Mouse (Mus musculus) forebrain, embryonic 11.5 days (tissue): ENCODE results near the gene Vdr. TPM values are rescaled to one million over a fixed set of nuclear protein-coding genes. Genes with fewer than 3 reads are reported as not detected.

ENCODE experiments used
- ATAC-seq: fragments of 200-750 bp; cut with Nextera tagmentation; replicated peaks from 2 replicates; pipeline ENCODE4 v1.8.0; 2017; ENCODE audit warnings: moderate TSS enrichment; ENCODE audit not compliant: low FRiP score
- DNase-seq: peaks from one replicate; pipeline ENCODE4 v3.0.0-alpha.2; 2017; ENCODE audit warnings: low spot score
- H3K27ac ChIP-seq: fragments of 300-500 bp; sonication (generic); 2 replicates; pipeline ENCODE4 v1.5.1; 2014; ENCODE audit warnings: low read depth, low read length
- H3K27me3 ChIP-seq: fragments of 300-500 bp; sonication (generic); 2 replicates; pipeline ENCODE4 v1.6.1; 2014; ENCODE audit warnings: mild to moderate bottlenecking, low read length, mixed read lengths; ENCODE audit not compliant: control insufficient read depth, insufficient read depth
- H3K36me3 ChIP-seq: fragments of 300-500 bp; sonication (generic); 2 replicates; pipeline ENCODE4 v1.6.1; 2014; ENCODE audit warnings: mild to moderate bottlenecking, low read length, moderate library complexity, mixed read lengths; ENCODE audit not compliant: control insufficient read depth, insufficient read depth
- H3K4me1 ChIP-seq: fragments of 300-500 bp; sonication (generic); replicated peaks from 2 replicates; pipeline ENCODE4 v1.6.1; 2014; ENCODE audit warnings: low read length, mixed read lengths; ENCODE audit not compliant: control insufficient read depth, insufficient read depth
- H3K4me2 ChIP-seq: fragments of 300-500 bp; sonication (generic); 2 replicates; pipeline ENCODE4 v1.6.1; 2014; ENCODE audit warnings: low read depth, mild to moderate bottlenecking, low read length, moderate library complexity, mixed read lengths; ENCODE audit not compliant: severe bottlenecking
- H3K4me3 ChIP-seq: fragments of 300-500 bp; sonication (generic); 2 replicates; pipeline ENCODE4 v1.5.1; 2014; ENCODE audit warnings: low read depth, low read length
- H3K9ac ChIP-seq: fragments of 300-500 bp; sonication (generic); 2 replicates; pipeline ENCODE4 v1.6.1; 2014; ENCODE audit warnings: low read length
- H3K9me3 ChIP-seq: fragments of 300-500 bp; sonication (generic); 2 replicates; pipeline ENCODE4 v1.6.1; 2016; ENCODE audit warnings: low read length, mixed read lengths; ENCODE audit not compliant: control insufficient read depth
- WGBS: fragments of 180-500 bp; shearing (Covaris S2); extraction: QIAGEN DNeasy Blood & Tissue Kit; methylation state at CpG from one replicate; pipeline ENCODE4 v1.1.7; 2014; 5-methylcytosine and 5-hydroxymethylcytosine counted together
- polyA plus RNA-seq: library from polyadenylated mRNA; unstranded; fragments of >200 nt; fragmentation: Nextera tagmentation; extraction: Ambion mirVana; gene quantifications from 2 replicates; pipeline ENCODE4 v1.2.1, GENCODE M21; 2014

The Vdr gene
- polyA plus RNA-seq, 1 experiment from 2014 or later = 0.17 TPM

DNA sequence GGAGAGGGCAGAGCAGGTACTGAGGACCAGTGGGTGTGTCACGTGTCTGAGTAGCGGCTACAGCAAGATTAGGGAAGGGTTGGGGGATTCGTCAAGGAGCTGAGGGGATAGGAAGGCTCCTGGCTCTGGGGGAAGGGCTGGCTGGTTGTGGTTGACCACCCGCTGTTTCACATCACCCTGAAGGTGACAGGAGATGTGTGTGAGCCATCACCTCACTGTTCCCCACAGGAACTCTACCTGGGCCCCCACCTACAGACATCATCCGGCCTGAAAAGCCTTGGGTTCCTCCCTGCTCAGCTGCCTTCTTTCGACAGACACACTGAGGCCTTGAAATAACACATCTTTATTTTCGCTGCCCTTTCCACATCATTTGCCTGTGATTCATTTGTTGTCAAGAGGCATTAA, 67.2 kb downstream of the Vdr start:
- ATAC-seq = no peak

DNA sequence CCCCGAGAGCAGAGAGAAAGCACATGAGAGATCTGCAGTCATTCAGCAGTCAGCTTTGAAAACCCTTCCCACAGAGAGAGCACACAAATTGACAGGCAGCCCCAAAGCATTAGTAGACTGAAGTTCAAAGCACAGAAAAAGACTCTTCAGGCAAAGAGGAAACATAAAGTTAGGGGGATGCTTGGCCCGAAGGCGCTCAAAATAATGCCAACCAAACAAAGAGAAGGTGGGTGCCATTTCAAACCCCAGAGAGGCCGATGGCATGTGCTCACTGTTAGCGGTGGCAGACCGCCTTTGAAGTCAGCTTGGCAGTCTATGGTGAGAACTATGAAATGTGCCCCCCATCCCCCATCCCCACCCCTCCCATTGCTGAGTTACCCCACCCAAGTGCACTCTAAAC, 68.4 kb downstream of the Vdr start:
- Histone ChIP-seq H3K4me2 (no peak overlapping the region), H3K4me3 (no peak overlapping the region), H3K9me3 (no peaks in the 10 kb centered on the region), H3K27ac (no peak overlapping the region), H3K27me3 (no peaks in the 10 kb centered on the region), H3K4me1 (no peaks in the 10 kb centered on the region), H3K36me3 (no peaks in the 10 kb centered on the region), H3K9ac (no peak overlapping the region)
- 93% methylated on average over 6 of the region's 6 CpGs for WGBS
- ATAC-seq (no peak), DNase-seq (no peak)

More for the DNA sequence above, 67.2 kb downstream of the Vdr start:
- 79% methylated on average over 7 of the region's 7 CpGs for WGBS
- H3K4me1 ChIP-seq = no peaks in the 10 kb centered on the region
- no peak overlapping the region for H3K9ac ChIP-seq
- H3K4me2 ChIP-seq = no peak overlapping the region
- no peak overlapping the region for H3K27ac ChIP-seq
- no peaks in the 10 kb centered on the region for H3K9me3 ChIP-seq
- DNase-seq = no peak
- no peaks in the 10 kb centered on the region for H3K36me3 ChIP-seq
- no peak overlapping the region for H3K4me3 ChIP-seq
- H3K27me3 ChIP-seq = no peaks in the 10 kb centered on the region

DNA sequence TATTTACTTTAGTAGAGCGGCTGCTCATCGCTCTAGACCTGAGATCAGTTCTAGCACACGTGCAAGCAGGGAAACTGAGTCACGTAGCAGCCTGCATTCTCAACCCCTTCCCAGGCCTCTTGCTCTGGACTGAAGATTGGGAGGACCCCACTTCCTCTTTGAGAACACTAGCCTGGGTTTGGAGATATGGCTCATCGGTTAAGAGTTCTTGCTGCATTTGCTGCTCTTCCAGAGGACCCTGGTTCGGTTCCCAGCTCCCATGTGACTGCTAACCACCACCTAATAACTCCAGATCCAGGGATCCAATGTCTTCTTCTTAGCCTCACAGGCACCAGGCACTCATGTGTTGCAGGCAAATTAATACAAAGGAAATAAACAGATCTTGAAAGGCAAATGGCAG, 69.0 kb downstream of the Vdr start:
- ATAC-seq = no peak
- no peaks in the 10 kb centered on the region for H3K36me3 ChIP-seq
- H3K9ac ChIP-seq = no peak overlapping the region
- DNase-seq = no peak
- no peak overlapping the region for H3K27ac ChIP-seq
- no peak overlapping the region for H3K4me3 ChIP-seq
- H3K4me1 ChIP-seq = no peaks in the 10 kb centered on the region
- H3K27me3 ChIP-seq = no peaks in the 10 kb centered on the region
- no peaks in the 10 kb centered on the region for H3K9me3 ChIP-seq
- 95% methylated on average over 6 of the region's 6 CpGs for WGBS
- H3K4me2 ChIP-seq = no peak overlapping the region

DNA sequence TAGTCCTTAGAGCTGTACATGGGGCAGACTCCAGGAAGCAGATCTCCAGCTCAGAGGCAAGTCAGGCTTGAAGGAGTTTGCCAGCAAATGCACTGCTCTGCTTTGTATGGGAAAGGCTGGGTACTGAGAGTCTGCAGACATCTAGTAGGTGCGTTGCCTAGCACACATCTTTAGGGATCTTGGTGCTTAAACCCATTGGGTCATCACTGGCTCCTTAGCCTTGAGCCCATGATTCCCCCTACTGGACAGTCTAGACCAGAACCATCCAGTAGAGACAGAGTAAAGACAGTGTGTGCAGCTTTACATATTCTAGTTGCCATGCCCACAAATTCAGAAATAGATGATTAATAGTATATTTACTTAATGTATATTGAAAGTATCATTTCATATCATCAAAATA, 69.6 kb downstream of the Vdr start:
- H3K27me3 ChIP-seq = no peaks in the 10 kb centered on the region
- H3K9ac ChIP-seq = no peak overlapping the region
- no peak overlapping the region for H3K4me2 ChIP-seq
- DNase-seq = no peak
- H3K4me3 ChIP-seq = no peak overlapping the region
- no peaks in the 10 kb centered on the region for H3K9me3 ChIP-seq
- 91% methylated on average over 1 of the region's 1 CpGs for WGBS
- H3K36me3 ChIP-seq = no peaks in the 10 kb centered on the region
- ATAC-seq = no peak
- H3K27ac ChIP-seq = no peak overlapping the region
- H3K4me1 ChIP-seq = no peaks in the 10 kb centered on the region

DNA sequence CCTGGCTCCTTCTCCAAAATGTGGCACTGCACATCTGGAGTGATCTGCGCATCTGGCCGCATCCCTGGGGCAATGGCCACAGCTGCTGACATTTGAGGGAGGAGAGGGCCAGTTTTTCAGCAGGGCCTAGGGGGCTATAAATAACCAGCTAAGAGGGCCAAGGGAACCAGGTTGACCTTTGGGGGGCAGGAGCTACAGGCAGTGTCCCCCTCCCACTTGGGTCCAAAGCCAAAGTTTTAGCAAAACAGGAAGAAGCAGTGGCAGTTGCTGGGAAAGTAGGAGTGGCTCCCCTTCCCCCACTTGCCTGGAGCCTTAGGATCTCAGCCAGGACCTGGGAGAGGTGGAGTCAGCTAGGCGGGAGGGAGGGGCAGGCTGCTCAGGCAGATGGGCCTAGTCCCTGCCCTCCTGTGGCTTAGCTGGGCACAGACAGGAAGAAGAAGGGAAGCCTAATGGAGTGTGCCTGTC, 70.4 kb downstream of the Vdr start:
- Histone ChIP-seq H3K27ac (no peak overlapping the region), H3K4me3 (no peak overlapping the region), H3K4me1 (no peaks in the 10 kb centered on the region), H3K9ac (no peak overlapping the region), H3K9me3 (no peaks in the 10 kb centered on the region), H3K4me2 (no peak overlapping the region), H3K27me3 (no peaks in the 10 kb centered on the region), H3K36me3 (no peaks in the 10 kb centered on the region)
- ATAC-seq = no peak
- no peak for DNase-seq
- WGBS = 44% methylated on average over 3 of the region's 3 CpGs

DNA sequence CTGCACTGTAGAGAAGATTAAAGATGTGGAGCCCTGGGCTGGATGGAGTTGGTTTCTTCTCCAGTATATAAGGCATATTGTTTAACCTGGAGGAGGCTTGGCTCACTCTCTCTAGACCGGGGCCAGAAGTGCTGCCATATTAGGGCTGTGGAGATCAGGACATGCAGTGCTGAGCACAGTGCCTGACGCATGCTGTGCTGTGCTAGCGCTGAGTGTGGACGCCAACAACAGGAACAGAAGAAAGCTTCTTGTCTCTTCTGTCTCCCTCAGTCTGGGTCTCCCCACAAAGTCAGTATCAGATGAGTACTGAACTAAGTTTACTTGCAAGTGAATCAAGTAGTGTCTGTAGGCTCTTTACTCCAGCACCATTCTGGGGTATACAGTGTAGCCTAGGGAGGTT, 71.0 kb downstream of the Vdr start:
- Histone ChIP-seq H3K27ac (no peak overlapping the region), H3K9me3 (no peaks in the 10 kb centered on the region), H3K36me3 (no peaks in the 10 kb centered on the region), H3K4me1 (no peaks in the 10 kb centered on the region), H3K4me3 (no peak overlapping the region), H3K9ac (no peak overlapping the region), H3K27me3 (no peaks in the 10 kb centered on the region), H3K4me2 (no peak overlapping the region)
- ATAC-seq (no peak), DNase-seq (no peak)
- WGBS = 70% methylated on average over 4 of the region's 4 CpGs

DNA sequence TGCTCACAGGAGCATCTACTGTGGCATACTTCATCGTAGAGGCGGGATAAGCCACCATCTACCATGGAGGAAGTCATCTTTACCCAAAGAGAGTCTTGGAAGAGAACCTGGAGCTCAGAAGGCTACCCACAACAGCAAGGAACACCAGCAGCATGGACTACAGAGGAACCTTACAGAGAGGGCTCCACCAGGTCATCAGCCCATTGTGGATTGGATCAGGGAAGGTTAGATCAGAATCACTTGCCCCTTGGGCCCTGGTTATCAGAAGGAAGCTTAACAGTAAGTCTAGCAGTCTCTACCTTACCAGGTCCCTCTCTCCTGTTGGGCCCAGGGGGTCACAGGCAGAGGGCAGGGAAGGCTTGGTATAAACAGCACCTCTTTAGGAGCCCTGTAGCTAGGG, 71.4 kb downstream of the Vdr start:
- DNase-seq (no peak), ATAC-seq (no peak)
- no peak overlapping the region for H3K9ac ChIP-seq
- no peaks in the 10 kb centered on the region for H3K36me3 ChIP-seq
- H3K4me3 ChIP-seq = no peak overlapping the region
- H3K9me3 ChIP-seq = no peaks in the 10 kb centered on the region
- no peaks in the 10 kb centered on the region for H3K27me3 ChIP-seq
- WGBS = 86% methylated on average over 2 of the region's 2 CpGs
- H3K27ac ChIP-seq = no peak overlapping the region
- H3K4me1 ChIP-seq = no peaks in the 10 kb centered on the region
- H3K4me2 ChIP-seq = no peak overlapping the region

DNA sequence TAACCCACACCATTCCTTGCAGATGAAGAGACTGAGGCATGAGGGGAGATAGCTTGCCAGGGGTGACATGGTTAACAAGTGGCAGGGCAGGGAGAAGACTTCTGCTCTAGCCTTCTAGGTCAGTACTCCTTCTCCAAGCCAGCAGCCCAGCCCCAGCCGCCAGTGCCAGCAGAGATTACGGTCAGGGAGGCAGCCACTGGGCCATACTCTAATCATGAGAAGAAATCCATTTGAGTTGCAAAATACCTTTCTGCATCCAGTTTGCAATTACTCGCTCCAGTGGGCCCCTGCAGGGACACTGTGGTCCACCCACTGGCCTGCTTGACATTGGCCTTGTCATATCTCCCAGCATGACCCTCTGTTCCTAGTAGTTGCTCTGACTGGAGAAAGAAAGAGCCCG, 72.0 kb downstream of the Vdr start:
- ATAC-seq = no peak
- Histone ChIP-seq H3K36me3 (no peaks in the 10 kb centered on the region), H3K4me1 (0 out of 2 replicates have a peak, but pooled peaks cover 2% of the 10 kb centered on the region), H3K4me3 (no peak overlapping the region), H3K9ac (no peak overlapping the region), H3K27ac (no peak overlapping the region), H3K27me3 (no peaks in the 10 kb centered on the region), H3K4me2 (no peak overlapping the region), H3K9me3 (no peaks in the 10 kb centered on the region)
- no peak for DNase-seq
- 71% methylated on average over 4 of the region's 4 CpGs for WGBS

DNA sequence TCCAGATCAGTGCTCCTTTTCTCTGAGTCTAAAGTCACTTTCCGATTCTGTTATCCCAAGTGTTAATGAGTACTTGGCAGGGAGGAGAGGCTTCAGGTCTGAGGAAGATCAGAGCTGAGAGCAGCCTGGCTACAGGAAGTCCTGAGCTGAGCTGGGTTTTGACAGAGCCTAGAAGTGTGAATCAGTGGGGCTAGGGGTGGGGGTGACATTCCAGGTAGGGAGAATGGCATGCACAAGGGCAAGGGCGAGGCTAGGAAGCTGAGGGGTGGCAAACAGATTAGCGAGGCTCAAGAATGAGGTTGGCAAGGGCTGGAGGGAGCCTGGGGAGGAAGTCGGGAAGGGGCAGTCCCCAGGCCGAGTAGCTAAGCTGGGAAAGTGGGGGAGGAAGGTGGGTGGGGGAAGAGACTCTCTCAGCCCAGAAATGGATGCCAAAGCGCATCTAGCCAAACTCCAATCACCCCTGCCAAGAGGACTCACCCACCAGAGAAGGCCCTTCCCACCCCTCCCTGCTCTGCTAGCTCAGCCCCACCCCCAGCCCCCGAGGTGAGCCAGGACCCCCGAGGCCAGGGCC, 72.9 kb downstream of the Vdr start:
- H3K9me3 ChIP-seq = no peaks in the 10 kb centered on the region
- no peak overlapping the region for H3K9ac ChIP-seq
- H3K27ac ChIP-seq = no peak overlapping the region
- peaks cover 2% of the 10 kb centered on the region; the same call in 1 of the 2 replicates for H3K27me3 ChIP-seq
- DNase-seq = no peak
- H3K4me2 ChIP-seq = no peak overlapping the region
- ATAC-seq = no peak
- peaks cover 5% of the 10 kb centered on the region; the same call in 1 of the 2 replicates for H3K4me1 ChIP-seq
- WGBS = 27% methylated on average over 8 of the region's 8 CpGs
- no peak overlapping the region for H3K4me3 ChIP-seq
- H3K36me3 ChIP-seq = no peaks in the 10 kb centered on the region
